Mouse (Mus musculus) CH12.LX (cell line): ENCODE data around the gene Tmem273. TPM values are rescaled to one million over a fixed set of nuclear protein-coding genes. Genes with fewer than 3 reads are reported as not detected.
A peak's percentile ranks its signal among the peaks of the same experiment; 100 is the strongest.

ENCODE experiments used
- DNase-seq: peaks from one replicate; pipeline ENCODE4 v3.0.0-alpha.2; 2013; ENCODE audit errors: extremely low read depth
- H3K27ac ChIP-seq: 2 replicates; pipeline ENCODE4 v1.5.1; 2012; ENCODE audit warnings: low read depth, mild to moderate bottlenecking, control low read depth, moderate library complexity; ENCODE audit not compliant: insufficient read depth
- H3K27me3 ChIP-seq: replicated peaks from 2 replicates; pipeline ENCODE3; 2012; ENCODE audit warnings: inconsistent platforms
- H3K36me3 ChIP-seq, 2 experiments: replicated peaks in 1 of 2; 2 replicates each; pipeline versions ENCODE3 to v1.6.1; 2012; ENCODE audit warnings: inconsistent platforms in 1 of 2, low read length in 1 of 2, mild to moderate bottlenecking in 1 of 2, mixed read lengths in 1 of 2, moderate library complexity in 1 of 2; ENCODE audit not compliant: control insufficient read depth in 1 of 2, insufficient read depth in 1 of 2
- H3K4me1 ChIP-seq, 2 experiments: 2 replicates each; pipeline ENCODE4 v1.6.1; 2012; ENCODE audit warnings: inconsistent platforms in 1 of 2, moderate library complexity in 1 of 2; ENCODE audit not compliant: insufficient read depth in 2 of 2, control insufficient read depth in 1 of 2
- H3K4me2 ChIP-seq: 2 replicates; pipeline ENCODE4 v1.6.1; 2012; ENCODE audit warnings: low read depth, mild to moderate bottlenecking, control low read depth; ENCODE audit not compliant: poor library complexity, insufficient read depth, severe bottlenecking
- H3K4me3 ChIP-seq, 3 experiments: fragments of 150-350 bp in 1 of 3; sonication (generic) in 1 of 3; replicated peaks in 1 of 3; 2 replicates each; pipeline versions ENCODE3 to v1.5.1; 2011 to 2012; ENCODE audit warnings: low read depth in 2 of 3, low read length in 2 of 3, mild to moderate bottlenecking in 2 of 3, moderate library complexity in 2 of 3, control low read depth in 1 of 3, improper control_type of control experiment in 1 of 3, inconsistent platforms in 1 of 3, mixed read lengths in 1 of 3; ENCODE audit not compliant: poor library complexity in 1 of 3
- H3K79me2 ChIP-seq: replicated peaks from 2 replicates; pipeline ENCODE4 v1.6.1; 2012; ENCODE audit warnings: mild to moderate bottlenecking, moderate library complexity; ENCODE audit not compliant: control insufficient read depth, poor library complexity, insufficient read depth, severe bottlenecking; ENCODE audit errors: extremely low read depth
- H3K9ac ChIP-seq: 2 replicates; pipeline ENCODE4 v1.6.1; 2012; ENCODE audit warnings: low read depth, mild to moderate bottlenecking, control low read depth, moderate library complexity; ENCODE audit not compliant: insufficient read depth
- H3K9me3 ChIP-seq: replicated peaks from 2 replicates; pipeline ENCODE3; 2012; ENCODE audit warnings: low read length, inconsistent platforms, mixed read lengths
- BHLHE40 ChIP-seq: IDR thresholded peaks from 2 replicates; pipeline ENCODE4 v1.6.1; 2011; ENCODE audit warnings: mild to moderate bottlenecking, low read depth, low read length, improper control_type of control experiment
- CHD2 ChIP-seq: IDR thresholded peaks from 2 replicates; pipeline ENCODE4 v1.6.1; 2011; ENCODE audit warnings: low read length, improper control_type of control experiment
- CTCF ChIP-seq, 2 experiments: IDR thresholded peaks in 1 of 2; conservative IDR thresholded peaks in 1 of 2; 2 replicates each; pipeline ENCODE4 v1.5.1; 2011 to 2012; ENCODE audit warnings: low read depth in 2 of 2, low read length in 2 of 2, improper control_type of control experiment in 1 of 2, inconsistent platforms in 1 of 2, mild to moderate bottlenecking in 1 of 2, moderate library complexity in 1 of 2
- E2F4 ChIP-seq: IDR thresholded peaks from 2 replicates; pipeline ENCODE4 v1.6.1; 2011; ENCODE audit warnings: low read depth, low read length, improper control_type of control experiment; ENCODE audit not compliant: insufficient replicate concordance
- ETS1 ChIP-seq: conservative IDR thresholded peaks from 2 replicates; pipeline ENCODE4 v1.6.1; 2012; ENCODE audit warnings: low read depth, mild to moderate bottlenecking, inconsistent platforms, low read length, improper control_type of control experiment, moderate library complexity
- GABPA ChIP-seq: IDR thresholded peaks from 2 replicates; pipeline ENCODE4 v1.6.1; 2012; ENCODE audit warnings: low read depth, low read length, improper control_type of control experiment, inconsistent platforms; ENCODE audit not compliant: insufficient replicate concordance
- IRF4 ChIP-seq: IDR thresholded peaks from 2 replicates; pipeline ENCODE4 v1.6.1; 2014; ENCODE audit warnings: low read depth, mild to moderate bottlenecking, inconsistent platforms, low read length, improper control_type of control experiment
- JUN ChIP-seq: IDR thresholded peaks from 2 replicates; pipeline ENCODE4 v1.6.1; 2011; ENCODE audit warnings: low read depth, mild to moderate bottlenecking, low read length, improper control_type of control experiment, moderate library complexity; ENCODE audit not compliant: insufficient read depth
- KAT2A ChIP-seq: IDR thresholded peaks from 2 replicates; pipeline ENCODE4 v1.6.1; 2012; ENCODE audit warnings: low read length, improper control_type of control experiment, inconsistent platforms; ENCODE audit not compliant: insufficient replicate concordance
- MAFK ChIP-seq: IDR thresholded peaks from 2 replicates; pipeline ENCODE4 v1.6.1; 2011; ENCODE audit warnings: low read length, improper control_type of control experiment; ENCODE audit not compliant: insufficient replicate concordance
- MAZ ChIP-seq: IDR thresholded peaks from 2 replicates; pipeline ENCODE4 v1.6.1; 2012; ENCODE audit warnings: low read depth, mild to moderate bottlenecking, inconsistent platforms, low read length, improper control_type of control experiment, moderate library complexity
- MEF2A ChIP-seq: IDR thresholded peaks from 2 replicates; pipeline ENCODE4 v1.6.1; 2014; ENCODE audit warnings: low read depth, mild to moderate bottlenecking, inconsistent platforms, low read length, improper control_type of control experiment, borderline replicate concordance
- MXI1 ChIP-seq: IDR thresholded peaks from 2 replicates; pipeline ENCODE4 v1.6.1; 2011; ENCODE audit warnings: mild to moderate bottlenecking, low read depth, low read length, improper control_type of control experiment
- MYC ChIP-seq: IDR thresholded peaks from 2 replicates; pipeline ENCODE4 v1.6.1; 2011; ENCODE audit warnings: low read depth, mild to moderate bottlenecking, improper control_type of control experiment, low read length
- NELFE ChIP-seq: IDR thresholded peaks from 2 replicates; pipeline ENCODE4 v1.6.1; 2011; ENCODE audit warnings: low read depth, low read length, improper control_type of control experiment
- NRF1 ChIP-seq: IDR thresholded peaks from 2 replicates; pipeline ENCODE4 v1.6.1; 2014; ENCODE audit warnings: low read depth, mild to moderate bottlenecking, inconsistent platforms, low read length, improper control_type of control experiment, moderate library complexity
- PAX5 ChIP-seq: IDR thresholded peaks from 2 replicates; pipeline ENCODE4 v1.6.1; 2012; ENCODE audit warnings: low read length, inconsistent platforms, mixed read lengths
- RCOR1 ChIP-seq: conservative IDR thresholded peaks from 2 replicates; pipeline ENCODE4 v1.6.1; 2012; ENCODE audit warnings: low read depth, mild to moderate bottlenecking, inconsistent platforms, low read length, improper control_type of control experiment
- SIN3A ChIP-seq: IDR thresholded peaks from 2 replicates; pipeline ENCODE4 v1.6.1; 2012; ENCODE audit warnings: low read length, improper control_type of control experiment, inconsistent platforms
- SMC3 ChIP-seq: IDR thresholded peaks from 2 replicates; pipeline ENCODE4 v1.6.1; 2011; ENCODE audit warnings: low read depth, low read length, improper control_type of control experiment
- TBP ChIP-seq: conservative IDR thresholded peaks from 2 replicates; pipeline ENCODE4 v1.6.1; 2011; ENCODE audit warnings: low read depth, low read length, improper control_type of control experiment
- USF1 ChIP-seq: IDR thresholded peaks from 2 replicates; pipeline ENCODE4 v1.6.1; 2014; ENCODE audit warnings: low read depth, mild to moderate bottlenecking, inconsistent platforms, low read length, improper control_type of control experiment
- USF2 ChIP-seq: conservative IDR thresholded peaks from 2 replicates; pipeline ENCODE4 v1.6.1; 2011; ENCODE audit warnings: low read depth, low read length, improper control_type of control experiment
- ZKSCAN1 ChIP-seq: IDR thresholded peaks from 2 replicates; pipeline ENCODE4 v1.6.1; 2012; ENCODE audit warnings: low read depth, inconsistent platforms, low read length, improper control_type of control experiment, borderline replicate concordance
- ZMIZ1 ChIP-seq: IDR thresholded peaks from 2 replicates; pipeline ENCODE4 v1.6.1; 2012; ENCODE audit warnings: low read depth, mild to moderate bottlenecking, inconsistent platforms, low read length, improper control_type of control experiment
- dilution Hi-C: fragments of 300-500 bp; cut with MboI; formaldehyde crosslinking; loops from 2 replicates; pipeline ENCODE4 v1.14.3; 2020; ENCODE audit warnings: low sequenced_read_pairs; ENCODE audit not compliant: extremely low pct_unique_long_range_greater_than_20kb, extremely low pct_ligation_motif_present
- in situ Hi-C: fragments of 300-500 bp; cut with MboI; formaldehyde crosslinking; loops from 3 replicates; pipeline ENCODE4 v1.14.3; 2019; ENCODE audit warnings: low sequenced_read_pairs, low pct_ligation_motif_present, low pct_unique_long_range_greater_than_20kb, mixed read lengths
- polyA plus RNA-seq: library from polyadenylated mRNA; unstranded; fragments of >175 nt; gene quantifications from 2 replicates; pipeline ENCODE4 v1.2.1, GENCODE M21; 2012; ENCODE audit warnings: low read depth; ENCODE audit not compliant: insufficient read length
- total RNA-seq, 2 experiments: library from RNA; depleted of rRNA; stranded (reverse); fragments of 300-350 nt in 1 of 2; fragments of >200 nt in 1 of 2; gene quantifications; 2 replicates each; pipeline ENCODE4 v1.2.3; 2012 to 2014

The Tmem273 gene
- total and polyA plus RNA-seq, 3 experiments = 0.94 TPM; not detected in 2

GRCm38 (mm10) chr14:32748519-32748918 lies 37.2 kb upstream of the Tmem273 start:
- in situ Hi-C loops = no loop called here
- H3K4me2 ChIP-seq = no peak overlapping the region
- no peaks in the 10 kb centered on the region for H3K79me2 ChIP-seq
- TF ChIP-seq MXI1 (no peak), ETS1 (no peak), IRF4 (no peak), JUN (no peak), RCOR1 (no peak), MYC (no peak), USF1 (no peak), SIN3A (no peak), TBP (no peak), NELFE (no peak), USF2 (no peak)
- TF ChIP-seq, all 38 proteins: peak for 0
- Histone ChIP-seq H3K9ac (no peak overlapping the region), H3K36me3 (no peaks in the 10 kb centered on the region), H3K4me1 (peaks cover 0 to 6% of the 10 kb centered on the region in 2 experiments; a peak in 1 of 4 replicates), H3K9me3 (no peaks in the 10 kb centered on the region), H3K27me3 (no peaks in the 10 kb centered on the region), H3K27ac (no peak overlapping the region), H3K4me3 (no peak overlapping the region)
- dilution Hi-C loops = no loop called here
- DNase-seq = no peak

GRCm38 (mm10) chr14:32750727-32751126 lies 35.0 kb upstream of the Tmem273 start:
- in situ Hi-C loops = loop anchor here (25.0 kb wide), 1 partner anchor 187 kb away; no protein-coding TSS in a partner anchor
- no peaks in the 10 kb centered on the region for H3K36me3 ChIP-seq
- H3K27me3 ChIP-seq = no peaks in the 10 kb centered on the region
- no peak for TF ChIP-seq ETS1
- no peak for TF ChIP-seq IRF4
- no peak for TF ChIP-seq KAT2A
- no peak for TF ChIP-seq MYC
- TF ChIP-seq CHD2 = peak; percentile 90
- no peak for TF ChIP-seq SIN3A
- TF ChIP-seq, all 38 proteins: peak for 1
- DNase-seq = no peak
- H3K9me3 ChIP-seq = no peaks in the 10 kb centered on the region
- H3K4me2 ChIP-seq = no peak overlapping the region
- dilution Hi-C loops = no loop called here
- H3K27ac ChIP-seq = no peak overlapping the region
- H3K4me1 ChIP-seq = peaks cover 0 to 6% of the 10 kb centered on the region in 2 experiments; a peak in 1 of 4 replicates
- H3K4me3 ChIP-seq = no peak overlapping the region
- no peaks in the 10 kb centered on the region for H3K79me2 ChIP-seq
- no peak overlapping the region for H3K9ac ChIP-seq

- Histone ChIP-seq H3K9me3 (no peaks in the 10 kb centered on the region), H3K79me2 (no peaks in the 10 kb centered on the region), H3K27me3 (peaks cover 2% of the 10 kb centered on the region), H3K4me1 (peaks cover 0 to 6% of the 10 kb centered on the region in 2 experiments; a peak in 1 of 4 replicates), H3K36me3 (no peaks in the 10 kb centered on the region), H3K4me2 (no peak overlapping the region), H3K27ac (no peak overlapping the region), H3K4me3 (no peak overlapping the region), H3K9ac (no peak overlapping the region)
- DNase-seq = no peak
- dilution Hi-C loops (no loop called here), in situ Hi-C loops (loop anchor here (25.0 kb wide), 1 partner anchor 183 kb away; no protein-coding TSS in a partner anchor)
- TF ChIP-seq ZMIZ1 (no peak), PAX5 (no peak), E2F4 (no peak), SIN3A (no peak), ZKSCAN1 (no peak), SMC3 (no peak), TBP (no peak), MAFK (no peak), USF2 (no peak), MEF2A (no peak), GABPA (no peak), CTCF (conservative IDR thresholded peaks at IDR 0.05 in 1 of 2, IDR thresholded peaks at IDR 0.05 in 1 of 2; ENCODE audit: low read depth in 2 of 2, low read length in 2 of 2) (no peak), NRF1 (no peak), MAZ (no peak), BHLHE40 (no peak)
Measured at GRCm38 (mm10) chr14:32754286-32754685, 31.5 kb upstream of the Tmem273 start.
